Mouse (Mus musculus): Measurements from ENCODE around the gene Ppox. TPM values are rescaled to one million over a fixed set of nuclear protein-coding genes. Genes with fewer than 3 reads are reported as not detected.
A peak's percentile ranks its signal among the peaks of the same experiment; 100 is the strongest.
"Not testable (repeated sequence)": the region's sequence is repeated elsewhere in the genome, so short reads cannot be mapped to it uniquely, and the experiment has no call there.

Gene Ppox
- polyA plus RNA-seq, 1 experiment, result 83.5 TPM

GRCm38 (mm10) chr1:171246709-171247452 lies 34.1 kb downstream of the Ppox start:
- peak; percentile 98 to 99 for DNase-seq (ENCODE audit: extremely low spot score in 1 of 2, low spot score in 1 of 2)

GRCm38 (mm10) chr1:171245353-171245752 lies 35.6 kb downstream of the Ppox start:
- DNase-seq (ENCODE audit: extremely low spot score in 1 of 2, low spot score in 1 of 2), result no peak

- DNase-seq (ENCODE audit: extremely low spot score in 1 of 2, low spot score in 1 of 2), result not testable (repeated sequence)
Observed at GRCm38 (mm10) chr1:171241952-171242351, 39.0 kb downstream of the Ppox start.

- no peak for DNase-seq (ENCODE audit: extremely low spot score in 1 of 2, low spot score in 1 of 2)
Observed at GRCm38 (mm10) chr1:171240911-171241310, 40.1 kb downstream of the Ppox start.

GRCm38 (mm10) chr1:171239992-171240744 lies 40.8 kb downstream of the Ppox start:
- no peak for DNase-seq (ENCODE audit: extremely low spot score in 1 of 2, low spot score in 1 of 2)

- DNase-seq (ENCODE audit: extremely low spot score in 1 of 2, low spot score in 1 of 2), result peak in 1 of 2 experiments; percentile 57
Observed at GRCm38 (mm10) chr1:171238463-171238862, 42.5 kb downstream of the Ppox start.

GRCm38 (mm10) chr1:171237438-171237837 lies 43.5 kb downstream of the Ppox start:
- no peak for DNase-seq (ENCODE audit: extremely low spot score in 1 of 2, low spot score in 1 of 2)

GRCm38 (mm10) chr1:171235791-171236190 lies 45.2 kb downstream of the Ppox start:
- no peak for DNase-seq (ENCODE audit: extremely low spot score in 1 of 2, low spot score in 1 of 2)

- no peak for DNase-seq (ENCODE audit: extremely low spot score in 1 of 2, low spot score in 1 of 2)
Observed at GRCm38 (mm10) chr1:171234538-171234937, 46.4 kb downstream of the Ppox start.

GRCm38 (mm10) chr1:171234126-171234525 lies 46.9 kb downstream of the Ppox start, which contains the start of gene Fcer1g:
Fcer1g (minus strand) TSS chr1:171234365.
- no peak for DNase-seq (ENCODE audit: extremely low spot score in 1 of 2, low spot score in 1 of 2)

GRCm38 (mm10) chr1:171232800-171233730 lies 47.9 kb downstream of the Ppox start:
- DNase-seq (ENCODE audit: extremely low spot score in 1 of 2, low spot score in 1 of 2), result no peak

GRCm38 (mm10) chr1:171232348-171232747 lies 48.6 kb downstream of the Ppox start:
- no peak for DNase-seq (ENCODE audit: extremely low spot score in 1 of 2, low spot score in 1 of 2)

- DNase-seq (ENCODE audit: extremely low spot score in 1 of 2, low spot score in 1 of 2), result no peak
Observed at GRCm38 (mm10) chr1:171231844-171232243, 49.1 kb downstream of the Ppox start.

GRCm38 (mm10) chr1:171230215-171230614 lies 50.8 kb downstream of the Ppox start:
- DNase-seq (ENCODE audit: extremely low spot score in 1 of 2, low spot score in 1 of 2), result no peak

GRCm38 (mm10) chr1:171229750-171230149 lies 51.2 kb downstream of the Ppox start:
- DNase-seq (ENCODE audit: extremely low spot score in 1 of 2, low spot score in 1 of 2), result no peak

- no peak for DNase-seq (ENCODE audit: extremely low spot score in 1 of 2, low spot score in 1 of 2)
Observed at GRCm38 (mm10) chr1:171227879-171228278, 53.1 kb downstream of the Ppox start.

- DNase-seq (ENCODE audit: extremely low spot score in 1 of 2, low spot score in 1 of 2), result no peak
Observed at GRCm38 (mm10) chr1:171226780-171227179, 54.2 kb downstream of the Ppox start.
